Mouse (Mus musculus) small intestine, adult 2 months (tissue): ENCODE results near the gene Vwa7. TPM values are rescaled to one million over a fixed set of nuclear protein-coding genes. Genes with fewer than 3 reads are reported as not detected.

Experiments
- H3K27ac ChIP-seq: fragments of 200-500 bp; 2 replicates; pipeline ENCODE4 v1.5.1; 2012; ENCODE audit warnings: low read depth, low read length, control low read depth, inconsistent platforms; ENCODE audit not compliant: insufficient read depth
- H3K27me3 ChIP-seq: fragments of 200-500 bp; 2 replicates; pipeline ENCODE4 v1.6.1; 2012; ENCODE audit warnings: mild to moderate bottlenecking, moderate library complexity, low read length, inconsistent platforms; ENCODE audit not compliant: control insufficient read depth, insufficient read depth
- H3K36me3 ChIP-seq: fragments of 200-500 bp; 2 replicates; pipeline ENCODE4 v1.6.1; 2012; ENCODE audit warnings: mild to moderate bottlenecking, low read length, control low read depth, inconsistent platforms; ENCODE audit not compliant: control insufficient read depth, insufficient read depth
- H3K4me1 ChIP-seq: fragments of 200-500 bp; 2 replicates; pipeline ENCODE4 v1.6.1; 2012; ENCODE audit warnings: low read length, inconsistent platforms, mixed read lengths; ENCODE audit not compliant: control insufficient read depth, insufficient read depth, insufficient read length
- H3K4me3 ChIP-seq: fragments of 200-500 bp; 2 replicates; pipeline ENCODE4 v1.5.1; 2012; ENCODE audit warnings: low read depth, mild to moderate bottlenecking, control low read depth, inconsistent platforms, low read length, moderate library complexity
- CTCF ChIP-seq: fragments of 200-500 bp; IDR thresholded peaks from 2 replicates; pipeline ENCODE4 v1.5.1; 2012; ENCODE audit warnings: low read depth, mild to moderate bottlenecking, control low read depth, inconsistent platforms, low read length, moderate library complexity, mixed read lengths; ENCODE audit not compliant: insufficient replicate concordance, insufficient read length; ENCODE audit errors: extremely low read depth
- POLR2A ChIP-seq: fragments of 200-500 bp; IDR thresholded peaks from 2 replicates; pipeline ENCODE4 v1.6.1; 2012; ENCODE audit warnings: low read depth, mild to moderate bottlenecking, control low read depth, inconsistent platforms, low read length, moderate library complexity
- WGBS: fragments of 180-500 bp; shearing (Covaris S2); methylation state at CpG from one replicate; pipeline ENCODE4 v1.1.7; 2018; 5-methylcytosine and 5-hydroxymethylcytosine counted together
- polyA plus RNA-seq: library from polyadenylated mRNA; depleted of rRNA; stranded (reverse); fragments of >200 nt; gene quantifications from 2 replicates; pipeline ENCODE4 v1.2.3, GENCODE M21; 2012

Vwa7 gene
- polyA plus RNA-seq, 1 experiment = 0.82 TPM

DNA sequence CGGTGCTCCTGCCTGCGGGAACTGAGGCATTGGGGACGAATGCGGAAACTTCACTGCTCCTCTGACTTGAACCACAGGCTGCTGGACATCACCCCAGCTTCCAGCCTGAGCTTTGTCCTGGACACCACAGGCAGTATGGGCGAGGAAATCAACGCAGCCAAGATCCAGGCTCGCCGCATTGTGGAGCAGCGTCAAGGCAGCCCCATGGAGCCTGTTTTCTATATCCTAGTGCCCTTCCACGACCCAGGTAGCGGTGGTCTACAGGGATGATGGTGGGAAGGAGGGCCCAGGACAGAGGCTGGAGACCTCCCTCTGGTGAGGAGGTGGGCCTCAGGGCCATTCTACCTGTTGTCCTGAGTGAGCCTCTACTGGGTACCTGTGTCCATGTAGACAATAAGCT, 3.5 kb downstream of the Vwa7 start:
- TF ChIP-seq POLR2A (no peak), CTCF (no peak)
- Histone ChIP-seq H3K36me3 (peaks cover 11% of the 10 kb centered on the region), H3K4me1 (peaks cover 46% of the 10 kb centered on the region), H3K27ac (no peak overlapping the region), H3K27me3 (no peaks in the 10 kb centered on the region), H3K4me3 (no peak overlapping the region)
- WGBS = 87% methylated on average over 11 of the region's 11 CpGs

DNA sequence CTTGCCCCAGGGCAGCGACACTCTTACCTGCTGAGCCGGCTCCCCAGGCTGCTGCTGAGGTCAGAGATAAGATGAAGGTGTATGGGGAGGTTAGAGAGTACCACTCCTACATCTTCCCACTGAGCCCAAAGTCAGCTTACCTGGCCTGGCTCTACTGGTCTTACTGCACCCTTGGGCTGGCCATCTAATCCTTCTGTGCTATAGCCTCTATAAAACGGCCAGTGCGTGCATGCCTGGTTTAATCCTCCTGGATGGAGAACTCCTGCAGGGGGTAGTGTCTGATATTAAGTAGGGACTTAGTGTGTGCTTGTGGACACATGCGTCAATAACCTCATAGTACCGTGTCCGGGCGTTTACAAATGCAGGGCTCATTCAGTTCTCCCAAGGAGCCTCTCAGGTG, 4.2 kb downstream of the Vwa7 start:
- Histone ChIP-seq H3K4me1 (peaks cover 46% of the 10 kb centered on the region), H3K4me3 (no peak overlapping the region), H3K36me3 (peaks cover 6% of the 10 kb centered on the region), H3K27me3 (no peaks in the 10 kb centered on the region), H3K27ac (no peak overlapping the region)
- TF ChIP-seq POLR2A (no peak), CTCF (no peak)
- 91% methylated on average over 8 of the region's 8 CpGs for WGBS

- Histone ChIP-seq H3K36me3 (no peaks in the 10 kb centered on the region), H3K4me3 (no peak overlapping the region), H3K27ac (peak overlapping the region; percentile 55), H3K27me3 (no peaks in the 10 kb centered on the region), H3K4me1 (peaks cover 43% of the 10 kb centered on the region)
- WGBS = 22% methylated on average over 17 of the region's 17 CpGs
- TF ChIP-seq CTCF = peak; percentile 99
- TF ChIP-seq POLR2A = no peak
Observed at GRCm38 (mm10) chr17:35021163-35021808, 4.9 kb downstream of the Vwa7 start.

DNA sequence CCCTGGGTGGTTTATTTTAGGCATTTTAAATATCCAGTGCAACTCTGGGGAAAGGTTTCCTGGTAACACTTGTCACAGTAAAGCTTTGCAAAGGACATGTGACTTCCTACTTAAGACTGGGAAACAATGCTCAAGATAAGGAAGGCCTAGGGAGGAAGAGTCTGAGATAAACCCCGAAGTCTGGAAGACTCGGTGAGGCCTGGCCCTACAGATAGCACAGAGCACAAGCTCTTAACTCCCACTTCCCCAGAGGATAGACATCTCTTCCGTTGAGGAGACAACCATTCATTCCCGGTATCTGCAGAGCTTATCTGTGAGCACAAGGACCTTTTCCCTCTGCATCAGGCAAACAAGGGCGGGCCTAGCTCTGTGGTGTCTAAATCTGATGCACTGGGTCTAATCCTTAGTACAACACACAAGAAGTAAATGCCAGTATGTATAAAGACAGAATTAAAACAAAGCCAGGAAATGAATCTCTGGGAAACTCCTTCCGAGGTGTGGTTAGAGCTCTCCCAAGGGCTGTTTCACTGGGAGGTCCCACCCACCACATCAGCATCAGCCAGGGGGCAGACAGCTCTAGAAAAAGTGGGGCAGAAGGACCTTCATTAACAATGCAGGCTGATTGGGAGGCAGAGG, 5.6 kb downstream of the Vwa7 start:
- WGBS = 35% methylated on average over 6 of the region's 6 CpGs
- TF ChIP-seq POLR2A (no peak), CTCF (no peak)

DNA sequence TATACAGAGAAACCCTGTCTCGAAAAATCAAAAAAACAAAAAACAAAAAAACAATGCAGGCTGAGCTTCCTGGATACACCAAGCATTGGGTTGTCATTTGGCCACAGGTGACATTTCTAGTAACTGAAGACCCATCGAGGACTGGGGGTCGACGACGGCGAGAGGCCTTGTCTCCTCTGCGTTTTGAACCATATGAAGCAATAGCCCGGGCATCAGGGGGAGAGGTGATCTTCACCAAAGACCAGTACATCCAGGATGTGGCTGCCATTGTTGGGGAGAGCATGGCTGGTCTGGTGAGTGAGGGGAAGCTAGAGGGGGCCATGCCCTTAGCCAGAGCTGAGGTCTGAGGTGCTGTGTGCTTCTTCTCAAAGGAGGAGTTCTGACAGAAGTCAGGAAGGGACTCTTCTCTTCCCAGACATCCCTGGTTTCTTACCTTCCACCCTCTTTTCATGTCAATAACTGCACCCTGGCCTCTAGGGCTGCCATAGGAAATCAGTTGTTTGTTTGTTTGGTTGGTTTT, 6.2 kb downstream of the Vwa7 start:
- H3K27ac ChIP-seq = peak overlapping the region; percentile 55; the same call in 1 of the 2 replicates
- no peaks in the 10 kb centered on the region for H3K36me3 ChIP-seq
- peaks cover 31% of the 10 kb centered on the region for H3K4me1 ChIP-seq
- no peaks in the 10 kb centered on the region for H3K27me3 ChIP-seq
- TF ChIP-seq POLR2A (no peak), CTCF (no peak)
- H3K4me3 ChIP-seq = no peak overlapping the region
- 94% methylated on average over 8 of the region's 8 CpGs for WGBS

More for the DNA sequence above, 5.6 kb downstream of the Vwa7 start:
- Histone ChIP-seq H3K27me3 (no peaks in the 10 kb centered on the region), H3K4me1 (peaks cover 36% of the 10 kb centered on the region), H3K36me3 (no peaks in the 10 kb centered on the region), H3K4me3 (no peak overlapping the region), H3K27ac (peak overlapping the region; percentile 55)

GRCm38 (mm10) chr17:35023221-35023620, 6.8 kb downstream of the Vwa7 start:
- TF ChIP-seq POLR2A = no peak
- no peak for TF ChIP-seq CTCF
- Histone ChIP-seq H3K36me3 (no peaks in the 10 kb centered on the region), H3K27ac (peak overlapping the region; percentile 84), H3K4me3 (no peak overlapping the region), H3K27me3 (no peaks in the 10 kb centered on the region), H3K4me1 (peaks cover 29% of the 10 kb centered on the region)
- 80% methylated on average over 5 of the region's 5 CpGs for WGBS

DNA sequence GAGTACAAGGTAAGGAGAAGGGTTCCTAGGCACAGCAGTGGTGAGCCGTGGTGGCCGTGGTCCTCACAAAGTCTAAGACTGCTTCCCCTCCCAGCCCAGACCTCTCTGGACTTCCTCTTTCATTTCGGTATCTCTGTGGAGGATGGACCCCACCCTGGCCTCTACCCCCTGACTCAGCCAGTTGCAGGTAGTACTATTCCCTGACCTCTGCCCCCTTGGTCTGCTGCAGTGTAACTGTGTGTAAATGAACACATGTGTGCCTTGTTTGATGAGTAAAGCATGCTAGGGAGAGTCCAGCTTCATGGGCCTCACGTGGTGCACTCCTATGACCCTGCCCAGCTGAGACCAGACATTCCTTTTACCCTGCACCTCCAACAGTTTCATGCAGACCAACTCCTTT, 7.4 kb downstream of the Vwa7 start:
- 30% methylated on average over 4 of the region's 4 CpGs for WGBS
- Histone ChIP-seq H3K36me3 (no peaks in the 10 kb centered on the region), H3K27me3 (no peaks in the 10 kb centered on the region), H3K4me1 (peaks cover 25% of the 10 kb centered on the region), H3K4me3 (no peak overlapping the region), H3K27ac (peak overlapping the region; percentile 84)
- TF ChIP-seq CTCF (no peak), POLR2A (peak; percentile 29; the same call in 1 of the 2 replicates)
